Mouse (Mus musculus): ENCODE data around the gene Dscam.

DNA sequence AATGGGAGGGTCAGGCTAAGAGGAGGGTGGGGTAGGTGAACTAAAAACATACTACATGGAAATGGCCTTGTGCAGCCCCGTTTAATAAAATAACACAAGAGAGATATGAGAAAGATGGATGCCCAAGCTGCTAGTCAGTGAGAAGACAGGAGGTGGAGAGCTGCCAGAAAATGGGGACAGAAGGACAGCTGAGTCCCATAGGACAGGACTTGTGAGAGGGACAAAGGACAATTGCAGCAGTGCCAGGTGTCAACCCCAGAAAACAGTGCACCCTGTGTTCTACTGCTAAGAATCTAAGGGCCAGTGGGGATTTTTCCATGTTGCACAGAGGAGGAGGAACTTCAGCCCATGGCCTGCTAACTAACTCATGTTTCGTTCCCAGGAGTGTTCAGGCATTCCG lies 470.0 kb downstream of the Dscam start:
- no peak for TF ChIP-seq CTCF (IDR thresholded peaks at IDR 0.05; ENCODE audit: low read depth, low read length)
- no peak for TF ChIP-seq POLR2A (IDR thresholded peaks at IDR 0.05; ENCODE audit: insufficient read depth, low read length)
